Mouse (Mus musculus): ENCODE measurements around the gene Schip1.

The Schip1 gene

DNA sequence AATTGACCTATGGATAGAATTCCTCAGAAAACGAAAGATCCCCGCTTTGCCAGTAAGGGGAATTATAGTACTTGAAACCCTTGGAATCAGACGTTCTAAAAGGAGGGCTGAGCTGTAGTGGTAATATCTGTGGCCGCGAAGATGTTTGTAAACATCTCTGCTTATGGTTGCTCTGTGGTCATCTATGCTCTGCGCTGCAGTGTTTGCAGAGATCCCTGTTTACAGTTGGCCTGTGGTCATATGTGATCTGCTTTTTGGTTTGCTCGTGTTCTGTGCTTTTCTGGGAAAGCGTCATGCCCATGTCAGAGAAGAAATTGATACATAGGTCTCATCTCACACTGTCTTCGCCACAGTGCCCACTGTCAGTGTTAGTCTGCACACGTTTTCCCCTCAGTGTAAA lies 528.0 kb downstream of the Schip1 start:
- peak; percentile 34 for DNase-seq

GRCm38 (mm10) chr3:68593073-68593867 lies 528.7 kb downstream of the Schip1 start:
- DNase-seq = peak; percentile 62

DNA sequence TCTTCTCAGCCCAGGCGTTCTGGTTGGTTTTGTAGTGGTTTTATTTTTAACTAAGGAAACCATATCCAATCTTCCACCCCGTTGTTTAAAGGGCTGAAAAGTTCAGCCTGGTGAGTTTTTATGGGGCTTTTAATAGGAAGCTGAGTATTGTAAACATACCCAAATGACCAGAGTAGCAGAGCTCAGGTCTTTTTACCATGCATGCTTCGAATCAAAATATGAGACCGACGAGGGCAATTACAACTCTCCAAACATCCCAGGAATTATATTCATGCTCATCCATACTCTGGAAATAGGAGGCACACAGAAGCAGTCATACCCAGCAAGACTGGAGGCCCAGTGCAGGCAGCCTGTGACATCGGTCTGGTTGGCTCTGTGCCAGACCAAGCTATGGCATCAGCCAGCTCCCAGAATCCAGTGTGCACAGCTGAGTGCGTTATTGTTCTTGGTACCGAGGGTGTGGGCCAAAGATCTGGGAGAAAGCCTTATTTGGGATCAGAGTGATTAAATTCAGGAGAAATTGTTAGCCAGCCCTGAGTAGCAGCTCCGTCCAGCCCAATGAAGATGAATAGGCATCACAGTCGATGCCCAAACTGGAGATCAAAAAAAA lies 530.8 kb downstream of the Schip1 start:
- no peak for DNase-seq

DNA sequence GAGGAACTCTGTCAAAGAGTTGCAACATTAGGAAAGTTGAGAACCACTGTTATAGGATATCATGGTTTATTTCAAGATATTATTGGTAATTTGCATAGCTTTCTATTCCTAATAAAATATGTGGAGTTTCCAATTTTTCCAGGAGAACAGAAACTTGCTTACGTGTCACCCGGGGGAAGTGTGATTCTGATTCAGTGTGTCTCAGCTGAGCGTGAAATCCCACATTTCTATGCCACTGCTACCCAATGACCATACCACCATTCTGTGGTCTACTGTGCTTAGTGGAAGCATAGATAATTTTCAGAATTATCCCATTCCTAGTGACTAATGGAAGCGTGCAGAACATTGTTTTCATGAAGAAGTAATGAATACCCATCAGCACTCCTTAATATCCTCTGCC lies 532.3 kb downstream of the Schip1 start:
- DNase-seq = no peak

- DNase-seq = peak; percentile 94
These were observed 538.3 kb downstream of the Schip1 start for GRCm38 (mm10) chr3:68602891-68603290.

DNA sequence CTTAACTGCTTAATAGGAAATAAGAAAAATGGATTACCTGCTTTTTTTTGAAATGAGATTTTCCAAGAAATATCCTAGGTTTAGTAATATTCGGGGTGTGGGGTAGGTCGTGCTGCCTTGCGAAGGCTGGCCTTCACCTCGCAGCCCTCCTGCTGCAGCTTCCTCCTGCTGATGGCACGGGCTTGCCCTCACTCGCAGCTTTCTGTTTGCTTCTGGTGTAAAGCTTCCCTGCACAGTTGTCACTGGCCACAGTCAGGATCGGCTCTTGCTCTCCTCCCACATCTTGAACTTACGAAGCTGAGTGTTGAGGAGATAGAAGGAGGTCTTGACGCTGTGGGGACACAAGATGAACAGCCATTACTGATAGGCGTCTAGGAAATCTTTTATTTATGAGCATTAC lies 539.9 kb downstream of the Schip1 start:
- DNase-seq = no peak

- DNase-seq = no peak
These were observed 540.4 kb downstream of the Schip1 start for GRCm38 (mm10) chr3:68604962-68605361.

- DNase-seq = no peak
These were observed 541.5 kb downstream of the Schip1 start for GRCm38 (mm10) chr3:68605942-68606603.

- DNase-seq = no peak
These were observed 542.1 kb downstream of the Schip1 start for GRCm38 (mm10) chr3:68606730-68607129.

GRCm38 (mm10) chr3:68607336-68607735 lies 542.7 kb downstream of the Schip1 start:
- DNase-seq = peak; percentile 66

GRCm38 (mm10) chr3:68608848-68609497 lies 544.4 kb downstream of the Schip1 start:
- peak; percentile 93 for DNase-seq

- peak; percentile 95 for DNase-seq
These were observed 545.4 kb downstream of the Schip1 start for GRCm38 (mm10) chr3:68610011-68610410.

- DNase-seq = peak; percentile 27
These were observed 546.1 kb downstream of the Schip1 start for GRCm38 (mm10) chr3:68610598-68611261.

DNA sequence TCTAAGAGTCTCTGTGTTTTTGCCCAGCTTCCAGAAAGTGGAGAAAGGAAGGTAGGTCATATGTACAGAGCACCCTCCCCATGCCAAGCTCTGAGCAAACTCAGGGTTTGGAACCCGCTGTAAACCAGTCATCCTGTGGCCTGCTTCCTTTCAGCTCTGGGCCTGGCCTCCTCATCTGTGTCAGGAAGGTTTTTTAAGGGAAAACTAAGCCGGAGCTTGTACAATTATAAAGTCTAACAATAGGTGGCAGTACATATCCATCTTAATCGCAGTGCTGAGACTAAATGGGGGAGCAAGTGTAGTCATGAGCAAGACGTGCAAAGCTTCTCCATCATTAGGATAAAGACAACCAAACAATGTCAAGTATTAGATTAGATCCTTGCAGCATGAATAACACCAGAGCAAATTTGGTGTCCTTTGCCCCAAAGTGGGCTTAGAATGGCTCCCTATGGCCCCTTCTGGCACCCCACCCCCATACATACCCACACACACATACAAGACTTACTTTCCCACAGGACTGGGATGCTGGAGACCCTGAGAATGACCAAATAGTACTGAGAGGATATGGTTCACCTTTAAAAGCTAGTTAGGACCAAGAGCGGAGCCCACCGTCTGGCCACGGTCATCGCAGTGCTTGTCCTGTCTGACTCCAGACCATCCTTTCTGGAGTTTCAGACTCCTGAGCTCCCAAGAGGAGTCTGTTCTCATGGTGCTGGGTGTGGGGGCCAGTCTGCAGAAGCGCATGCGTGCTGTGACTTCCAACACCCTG lies 550.6 kb downstream of the Schip1 start:
- peak; percentile 88 for DNase-seq

DNA sequence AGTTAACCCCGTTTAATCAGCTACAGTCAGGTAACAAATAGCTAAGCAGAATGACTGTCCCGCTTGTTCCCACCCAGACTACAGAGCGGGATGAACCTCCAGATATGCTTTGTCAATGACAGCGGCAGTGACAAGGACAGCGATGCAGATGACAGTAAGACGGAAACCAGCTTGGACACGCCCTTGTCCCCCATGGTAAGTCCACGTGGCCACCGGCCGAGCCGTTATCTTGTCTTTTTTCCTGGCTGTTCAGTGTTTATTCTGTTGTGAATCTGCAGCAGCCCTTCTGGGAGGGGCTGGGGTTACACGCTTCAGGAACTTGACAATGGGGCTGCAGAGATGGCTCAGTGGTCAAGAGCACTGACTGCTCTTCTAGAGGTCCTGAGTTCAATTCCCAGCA lies 551.8 kb downstream of the Schip1 start:
- DNase-seq = peak; percentile 89

- DNase-seq = peak; percentile 23
These were observed 553.1 kb downstream of the Schip1 start for GRCm38 (mm10) chr3:68617708-68618107.

DNA sequence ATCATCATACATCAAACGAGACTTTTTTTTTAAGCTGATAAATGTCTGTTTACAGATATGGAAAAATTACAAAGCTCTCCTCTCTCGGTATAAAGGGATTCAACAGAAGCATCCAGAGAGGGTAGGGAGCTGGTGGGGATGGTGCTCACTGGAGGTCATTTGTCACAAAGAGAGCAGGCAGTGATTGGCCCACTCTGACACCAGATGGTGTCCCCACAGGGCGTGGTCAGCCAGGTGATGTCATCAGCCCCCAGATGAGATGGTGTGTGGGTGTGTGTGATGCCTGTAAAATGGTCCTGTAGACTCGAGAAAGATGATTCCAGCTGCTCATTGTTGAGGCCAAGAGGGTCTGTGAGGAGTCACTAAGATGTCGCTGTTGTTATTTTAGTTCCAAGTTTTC lies 554.5 kb downstream of the Schip1 start:
- DNase-seq = peak; percentile 83

GRCm38 (mm10) chr3:68621971-68622370 lies 557.4 kb downstream of the Schip1 start:
- peak; percentile 64 for DNase-seq

- DNase-seq = peak; percentile 86
These were observed 558.4 kb downstream of the Schip1 start for GRCm38 (mm10) chr3:68623036-68623435.

GRCm38 (mm10) chr3:68624471-68624870 lies 559.9 kb downstream of the Schip1 start:
- peak; percentile 78 for DNase-seq

DNA sequence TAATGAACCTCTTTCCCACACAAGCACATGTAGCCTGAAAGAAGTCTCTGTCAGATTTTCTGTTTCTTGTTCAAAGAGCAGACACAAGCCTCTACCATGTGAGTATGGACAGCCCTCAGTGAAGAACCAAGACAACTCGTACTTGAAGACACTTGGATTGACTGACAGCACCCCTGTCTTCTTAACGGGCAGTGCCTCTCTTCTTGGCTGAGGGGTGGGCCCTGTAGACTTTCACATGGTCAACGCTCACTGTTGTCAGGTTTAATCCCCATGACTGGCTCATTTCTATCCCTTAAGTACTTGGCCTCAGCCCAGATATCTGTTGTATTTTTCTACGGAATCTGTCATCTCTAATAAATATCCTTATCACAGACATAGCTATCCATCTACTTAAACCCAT lies 565.7 kb downstream of the Schip1 start:
- DNase-seq = peak; percentile 56

GRCm38 (mm10) chr3:68630821-68631220 lies 566.2 kb downstream of the Schip1 start:
- peak; percentile 59 for DNase-seq
